Mouse (Mus musculus) bone marrow, adult 2 months (tissue): ENCODE data around the gene Smyd2.

Experiments
- CTCF ChIP-seq: fragments of 200-500 bp; IDR thresholded peaks from 2 replicates; pipeline ENCODE4 v1.5.1; 2011; ENCODE audit warnings: low read length, control low read depth; ENCODE audit not compliant: control insufficient read depth, insufficient read depth
- POLR2A ChIP-seq: fragments of 200-500 bp; IDR thresholded peaks from 2 replicates; pipeline ENCODE4 v1.6.1; 2011; ENCODE audit warnings: low read depth, mild to moderate bottlenecking, control low read depth, low read length, borderline replicate concordance; ENCODE audit not compliant: control insufficient read depth

GRCm38 (mm10) chr1:189875439-189875861 lies 46.7 kb downstream of the Smyd2 start:
- TF ChIP-seq CTCF (no peak), POLR2A (no peak)
